Comparison of ENCODE assay signal across 8 mouse cellular contexts in the genomic region with DNA sequence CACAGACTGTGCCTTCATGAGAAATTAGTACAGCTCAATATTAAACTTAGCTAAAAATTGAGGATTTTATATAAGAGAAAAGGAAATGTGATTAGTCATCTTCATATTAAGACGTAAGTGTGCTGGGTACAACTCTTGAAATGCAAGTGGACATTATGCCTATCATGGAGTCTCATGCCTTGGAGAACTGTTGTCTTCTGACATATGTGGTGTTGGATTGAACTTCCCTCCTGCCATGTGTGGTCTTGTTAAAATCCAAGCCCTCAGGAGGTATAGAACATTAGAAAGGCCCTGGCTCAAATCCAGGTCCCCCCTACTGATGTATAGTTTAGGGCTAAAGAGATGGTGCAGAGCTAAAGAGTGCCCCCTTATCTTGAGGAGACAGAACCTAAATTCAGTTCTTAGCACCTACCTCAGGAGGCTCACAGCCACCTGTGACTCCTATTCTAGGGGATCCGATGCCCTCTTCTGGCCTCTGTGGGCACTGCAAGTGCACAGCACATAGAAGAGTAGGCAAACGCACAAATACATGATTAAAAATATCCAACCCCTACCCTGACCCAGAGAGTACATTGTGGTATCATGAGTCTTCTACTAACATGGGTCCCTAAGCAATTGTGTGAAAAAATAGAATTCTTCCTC. TPM values are rescaled to one million over a fixed set of nuclear protein-coding genes. Genes with fewer than 3 reads are reported as not detected.
DNase-seq lines count a peak whose midpoint lies in the region; ATAC-seq and TF ChIP-seq lines count a peak whose summit lies in the region.

No protein-coding gene starts in this region.

- peak; percentile 83 for ATAC-seq in granulocyte monocyte progenitor cell, adult 5-6 weeks (replicated peaks; ENCODE audit: poor library complexity, severe bottlenecking)
- ATAC-seq in megakaryocyte progenitor cell, adult 5-6 weeks (replicated peaks; ENCODE audit: poor library complexity) = peak; percentile 79
- ATAC-seq in forebrain, embryonic 13.5 days = no peak

- H3K4me3 ChIP-seq in testis, adult 2 months (ENCODE audit: control insufficient read depth, low read depth, low read length) = no peak overlapping the region
- no peak overlapping the region for H3K4me3 ChIP-seq in forebrain, embryonic 13.5 days

- H3K4me2 ChIP-seq in forebrain, embryonic 13.5 days = no peak overlapping the region

- TF ChIP-seq POLR2A in testis, adult 2 months (IDR thresholded peaks at IDR 0.05; ENCODE audit: control insufficient read depth, low read depth, low read length) = no peak

- WGBS in forebrain, embryonic 13.5 days = 56% methylated on average over 3 of the region's 3 CpGs

- H3K4me1 ChIP-seq in testis, adult 2 months (ENCODE audit: control insufficient read depth, insufficient read depth, low read length) = no peaks in the 10 kb centered on the region
- no peaks in the 10 kb centered on the region for H3K4me1 ChIP-seq in forebrain, embryonic 13.5 days

- H3K36me3 ChIP-seq in testis, adult 2 months (ENCODE audit: control insufficient read depth, insufficient read depth, low read length) = no peaks in the 10 kb centered on the region
- H3K36me3 ChIP-seq in forebrain, embryonic 13.5 days (ENCODE audit: poor library complexity, severe bottlenecking) = no peaks in the 10 kb centered on the region

- H3K9me3 ChIP-seq in forebrain, embryonic 13.5 days (replicated peaks) = 0 out of 2 replicates have a peak, but pooled peaks cover 2% of the 10 kb centered on the region

- H3K27me3 ChIP-seq in testis, adult 2 months (ENCODE audit: control insufficient read depth, insufficient read depth, low read length) = no peaks in the 10 kb centered on the region
- H3K27me3 ChIP-seq in forebrain, embryonic 13.5 days = no peaks in the 10 kb centered on the region

- peak; percentile 55; the same call in 1 of the 2 replicates for TF ChIP-seq CTCF in testis, adult 2 months (IDR thresholded peaks at IDR 0.05; ENCODE audit: control insufficient read depth, insufficient read depth, insufficient replicate concordance, low read depth, low read length)

- peak; percentile 41 for DNase-seq in gastrocnemius, postnatal 10 days
- no peak for DNase-seq in gastrocnemius, postnatal 25 days
- no peak for DNase-seq in testis, postnatal 14 days (ENCODE audit: low spot score)
- no peak for DNase-seq in urinary bladder, adult 2 months (ENCODE audit: low spot score)

- H3K9ac ChIP-seq in forebrain, embryonic 13.5 days = no peak overlapping the region

- no peak overlapping the region for H3K27ac ChIP-seq in testis, adult 2 months (ENCODE audit: control insufficient read depth, insufficient read depth, low read depth, low read length)
- no peak overlapping the region for H3K27ac ChIP-seq in forebrain, embryonic 13.5 days

RNA-seq across cellular contexts. Expression of a gene that starts 17.7 kb away (rescaled TPM):
- 10 to 100 TPM in 1 of 2 experiments, 1 to 10 TPM in 1; 9.2 to 12.0 TPM for total RNA-seq in gastrocnemius, postnatal 10 days (2021)
- 1 to 10 TPM; 5.2 to 5.9 TPM for total RNA-seq in gastrocnemius, postnatal 25 days (2021)
- 27.8 and 36.2 TPM in 2 replicates for polyA plus RNA-seq in testis, adult 2 months (2012; rRNA removed)
- 22.9 and 28.4 TPM in 2 replicates for total RNA-seq in granulocyte monocyte progenitor cell, adult 5-6 weeks (2014; fragmentation: Nextera tagmentation)
- total RNA-seq in granulocyte monocyte progenitor cell, adult 5-6 weeks (2017) = 53.9 and 82.3 TPM in 2 replicates
- 55.5 and 56.9 TPM in 2 replicates for total RNA-seq in megakaryocyte progenitor cell, adult 5-6 weeks (2015)
- 39.0 and 59.1 TPM in 2 replicates for total RNA-seq in megakaryocyte progenitor cell, adult 5-6 weeks (2017)
- 24.9 and 29.4 TPM in 2 replicates for polyA plus RNA-seq in urinary bladder, adult 2 months (2012; rRNA removed)
- 1.8 TPM in 2 replicates for polyA plus RNA-seq in forebrain, embryonic 13.5 days (2015; fragmentation: Nextera tagmentation; extraction: Ambion mirVana)
